Mouse (Mus musculus): ENCODE measurements around the gene Gm9903. TPM values are rescaled to one million over a fixed set of nuclear protein-coding genes. Genes with fewer than 3 reads are reported as not detected.

The Gm9903 gene
- total and polyA plus RNA-seq, 2 experiments, result 0.06 to 0.09 TPM

GRCm38 (mm10) chr5:33630615-33631014 is 890 bp downstream of the Gm9903 start:
- no peak overlapping the region for H3K4me3 ChIP-seq (ENCODE audit: insufficient read depth, low read depth, low read length)
- H3K79me2 ChIP-seq (ENCODE audit: control insufficient read depth, insufficient read depth, low read length), result peaks cover 4% of the 10 kb centered on the region; the same call in 1 of the 2 replicates
- WGBS, result 73% methylated on average over 4 of the region's 4 CpGs
- H3K36me3 ChIP-seq (ENCODE audit: control insufficient read depth, insufficient read depth, low read length), result no peaks in the 10 kb centered on the region
- no peak for DNase-seq (ENCODE audit: extremely low read depth, low read depth, low spot score)
- TF ChIP-seq POLR2A (IDR thresholded peaks at IDR 0.05; ENCODE audit: extremely low read depth, insufficient read depth, low read length) (no peak), CTCF (IDR thresholded peaks at IDR 0.05; ENCODE audit: low read depth, low read length) (no peak)
- no peak overlapping the region for H3K9ac ChIP-seq (ENCODE audit: low read depth, low read length)
- H3K27ac ChIP-seq (replicated peaks; ENCODE audit: insufficient read depth, low read depth, low read length), result no peak overlapping the region
- H3K4me1 ChIP-seq (ENCODE audit: control insufficient read depth, insufficient read depth, low read length), result peaks cover 15% of the 10 kb centered on the region
- H3K27me3 ChIP-seq (ENCODE audit: control insufficient read depth, insufficient read depth, low read length), result no peaks in the 10 kb centered on the region

- Histone ChIP-seq H3K4me3 (ENCODE audit: insufficient read depth, low read depth, low read length) (no peak overlapping the region), H3K79me2 (ENCODE audit: control insufficient read depth, insufficient read depth, low read length) (no peaks in the 10 kb centered on the region), H3K36me3 (ENCODE audit: control insufficient read depth, insufficient read depth, low read length) (no peaks in the 10 kb centered on the region), H3K27ac (replicated peaks; ENCODE audit: insufficient read depth, low read depth, low read length) (no peak overlapping the region), H3K4me1 (ENCODE audit: control insufficient read depth, insufficient read depth, low read length) (peaks cover 12% of the 10 kb centered on the region), H3K27me3 (ENCODE audit: control insufficient read depth, insufficient read depth, low read length) (no peaks in the 10 kb centered on the region), H3K9ac (ENCODE audit: low read depth, low read length) (no peak overlapping the region)
- TF ChIP-seq POLR2A (IDR thresholded peaks at IDR 0.05; ENCODE audit: extremely low read depth, insufficient read depth, low read length), result no peak
- TF ChIP-seq CTCF (IDR thresholded peaks at IDR 0.05; ENCODE audit: low read depth, low read length), result no peak
- 86% methylated on average over 1 of the region's 1 CpGs for WGBS
- DNase-seq (ENCODE audit: extremely low read depth, low read depth, low spot score), result no peak
These were observed 2.8 kb downstream of the Gm9903 start for GRCm38 (mm10) chr5:33632526-33632925.

GRCm38 (mm10) chr5:33635361-33635760 is 5.6 kb downstream of the Gm9903 start:
- TF ChIP-seq POLR2A (IDR thresholded peaks at IDR 0.05; ENCODE audit: extremely low read depth, insufficient read depth, low read length), result no peak
- TF ChIP-seq CTCF (IDR thresholded peaks at IDR 0.05; ENCODE audit: low read depth, low read length), result no peak
- H3K9ac ChIP-seq (ENCODE audit: low read depth, low read length), result no peak overlapping the region
- peaks cover 7% of the 10 kb centered on the region for H3K4me1 ChIP-seq (ENCODE audit: control insufficient read depth, insufficient read depth, low read length)
- peaks cover 3% of the 10 kb centered on the region; the same call in 1 of the 2 replicates for H3K36me3 ChIP-seq (ENCODE audit: control insufficient read depth, insufficient read depth, low read length)
- no peaks in the 10 kb centered on the region for H3K27me3 ChIP-seq (ENCODE audit: control insufficient read depth, insufficient read depth, low read length)
- no peaks in the 10 kb centered on the region for H3K79me2 ChIP-seq (ENCODE audit: control insufficient read depth, insufficient read depth, low read length)
- 99% methylated on average over 3 of the region's 3 CpGs for WGBS
- no peak for DNase-seq (ENCODE audit: extremely low read depth, low read depth, low spot score)
- no peak overlapping the region for H3K4me3 ChIP-seq (ENCODE audit: insufficient read depth, low read depth, low read length)
- no peak overlapping the region for H3K27ac ChIP-seq (replicated peaks; ENCODE audit: insufficient read depth, low read depth, low read length)

- TF ChIP-seq CTCF (IDR thresholded peaks at IDR 0.05; ENCODE audit: low read depth, low read length), result no peak
- no peak for TF ChIP-seq POLR2A (IDR thresholded peaks at IDR 0.05; ENCODE audit: extremely low read depth, insufficient read depth, low read length)
- WGBS, result 48% methylated on average over 3 of the region's 3 CpGs
- peaks cover 19% of the 10 kb centered on the region for H3K36me3 ChIP-seq (ENCODE audit: control insufficient read depth, insufficient read depth, low read length)
These were observed 8.1 kb downstream of the Gm9903 start for GRCm38 (mm10) chr5:33637606-33638350.

GRCm38 (mm10) chr5:33638826-33639225 is 9.1 kb downstream of the Gm9903 start:
- H3K79me2 ChIP-seq (ENCODE audit: control insufficient read depth, insufficient read depth, low read length), result no peaks in the 10 kb centered on the region
- no peak overlapping the region for H3K4me3 ChIP-seq (ENCODE audit: insufficient read depth, low read depth, low read length)
- H3K9ac ChIP-seq (ENCODE audit: low read depth, low read length), result no peak overlapping the region
- TF ChIP-seq POLR2A (IDR thresholded peaks at IDR 0.05; ENCODE audit: extremely low read depth, insufficient read depth, low read length) (no peak), CTCF (IDR thresholded peaks at IDR 0.05; ENCODE audit: low read depth, low read length) (no peak)
- DNase-seq (ENCODE audit: extremely low read depth, low read depth, low spot score), result no peak
- H3K36me3 ChIP-seq (ENCODE audit: control insufficient read depth, insufficient read depth, low read length), result peaks cover 27% of the 10 kb centered on the region
- H3K27ac ChIP-seq (replicated peaks; ENCODE audit: insufficient read depth, low read depth, low read length), result peak overlapping the region; percentile 75
- H3K27me3 ChIP-seq (ENCODE audit: control insufficient read depth, insufficient read depth, low read length), result no peaks in the 10 kb centered on the region
- WGBS, result 68% methylated on average over 4 of the region's 4 CpGs
- peaks cover 3% of the 10 kb centered on the region; the same call in 1 of the 2 replicates for H3K4me1 ChIP-seq (ENCODE audit: control insufficient read depth, insufficient read depth, low read length)

More at GRCm38 (mm10) chr5:33637606-33638350, 8.1 kb downstream of the Gm9903 start:
- Histone ChIP-seq H3K4me3 (ENCODE audit: insufficient read depth, low read depth, low read length) (no peak overlapping the region), H3K9ac (ENCODE audit: low read depth, low read length) (no peak overlapping the region), H3K27me3 (ENCODE audit: control insufficient read depth, insufficient read depth, low read length) (no peaks in the 10 kb centered on the region), H3K4me1 (ENCODE audit: control insufficient read depth, insufficient read depth, low read length) (peaks cover 3% of the 10 kb centered on the region; the same call in 1 of the 2 replicates), H3K27ac (replicated peaks; ENCODE audit: insufficient read depth, low read depth, low read length) (no peak overlapping the region), H3K79me2 (ENCODE audit: control insufficient read depth, insufficient read depth, low read length) (no peaks in the 10 kb centered on the region)
- DNase-seq (ENCODE audit: extremely low read depth, low read depth, low spot score), result peak; percentile 69

- Histone ChIP-seq H3K36me3 (ENCODE audit: control insufficient read depth, insufficient read depth, low read length) (peaks cover 38% of the 10 kb centered on the region), H3K9ac (ENCODE audit: low read depth, low read length) (no peak overlapping the region), H3K27me3 (ENCODE audit: control insufficient read depth, insufficient read depth, low read length) (no peaks in the 10 kb centered on the region), H3K4me3 (ENCODE audit: insufficient read depth, low read depth, low read length) (no peak overlapping the region), H3K4me1 (ENCODE audit: control insufficient read depth, insufficient read depth, low read length) (peaks cover 3% of the 10 kb centered on the region; the same call in 1 of the 2 replicates), H3K27ac (replicated peaks; ENCODE audit: insufficient read depth, low read depth, low read length) (no peak overlapping the region), H3K79me2 (ENCODE audit: control insufficient read depth, insufficient read depth, low read length) (no peaks in the 10 kb centered on the region)
- DNase-seq (ENCODE audit: extremely low read depth, low read depth, low spot score), result peak; percentile 55
- 33% methylated on average over 3 of the region's 3 CpGs for WGBS
- TF ChIP-seq POLR2A (IDR thresholded peaks at IDR 0.05; ENCODE audit: extremely low read depth, insufficient read depth, low read length) (no peak), CTCF (IDR thresholded peaks at IDR 0.05; ENCODE audit: low read depth, low read length) (peak; percentile 51; the same call in 1 of the 2 replicates)
These were observed 10.9 kb downstream of the Gm9903 start for GRCm38 (mm10) chr5:33640652-33641051.
